Comparison of ENCODE assay signal across 13 mouse cellular contexts in genomic region chr17:88493551-88493950, GRCm38 (mm10). TPM values are rescaled to one million over a fixed set of nuclear protein-coding genes. Genes with fewer than 3 reads are reported as not detected.
DNase-seq lines count a peak whose midpoint lies in the region; ATAC-seq and TF ChIP-seq lines count a peak whose summit lies in the region.
"Had no signal": no experiment of that assay in that cellular context is flagged by ENCODE, and none has a peak within 500 bp of the region (broad histone marks: within the 10 kb centered on the region; RNA-seq: fewer than 3 reads in every experiment).

No protein-coding gene starts in this region.

- H3K4me3 ChIP-seq in forebrain, embryonic 12.5 days (replicated peaks) = no peak overlapping the region
- no peak overlapping the region for H3K4me3 ChIP-seq in hindbrain, embryonic 15.5 days
- peak overlapping the region; percentile 0; the same call in 1 of the 2 replicates for H3K4me3 ChIP-seq in midbrain, postnatal 0 days (ENCODE audit: low read depth, low read length)
- H3K4me3 ChIP-seq: embryonic facial prominence, embryonic 13.5 days had no signal

- 36% methylated on average over 9 of the region's 9 CpGs for WGBS in forebrain, embryonic 12.5 days
- 41% methylated on average over 9 of the region's 9 CpGs for WGBS in hindbrain, embryonic 15.5 days
- WGBS in midbrain, postnatal 0 days = 32% methylated on average over 9 of the region's 9 CpGs

- TF ChIP-seq CTCF in brain, embryonic 14.5 days (IDR thresholded peaks at IDR 0.05; ENCODE audit: borderline replicate concordance, extremely low read depth, insufficient read depth, insufficient read length) = no peak
- no peak for TF ChIP-seq CTCF in midbrain, postnatal 0 days (IDR thresholded peaks at IDR 0.05)

- DNase-seq in brain, embryonic 14.5 days (ENCODE audit: low read depth) = peak; percentile 78
- DNase-seq in midbrain, postnatal 0 days (ENCODE audit: low spot score) = no peak
- DNase-seq in layer of hippocampus, postnatal 25 days (ENCODE audit: extremely low spot score in 1 of 2, low spot score in 1 of 2) = no peak
- no peak for DNase-seq in frontal cortex, postnatal 14 days (ENCODE audit: low spot score in 2 of 2)
- DNase-seq in lung, postnatal 25 days (ENCODE audit: low spot score) = no peak
- DNase-seq: kidney, adult 8-10 months; thymus, postnatal 36 days had no signal

- H3K4me2 ChIP-seq in forebrain, embryonic 12.5 days = peak overlapping the region; percentile 39
- H3K4me2 ChIP-seq in hindbrain, embryonic 15.5 days = no peak overlapping the region
- peak overlapping the region; percentile 40; the same call in 1 of the 2 replicates for H3K4me2 ChIP-seq in midbrain, postnatal 0 days (ENCODE audit: low read depth, low read length, poor library complexity, severe bottlenecking)
- H3K4me2 ChIP-seq: embryonic facial prominence, embryonic 13.5 days had no signal

- 0 out of 2 replicates have a peak, but pooled peaks cover 3% of the 10 kb centered on the region for H3K9me3 ChIP-seq in forebrain, embryonic 12.5 days
- H3K9me3 ChIP-seq in hindbrain, embryonic 15.5 days = no peaks in the 10 kb centered on the region
- H3K9me3 ChIP-seq in midbrain, postnatal 0 days (ENCODE audit: low read length) = no peaks in the 10 kb centered on the region
- H3K9me3 ChIP-seq: embryonic facial prominence, embryonic 13.5 days had no signal

- no peak for TF ChIP-seq POLR2A in brain, embryonic 14.5 days (IDR thresholded peaks at IDR 0.05; ENCODE audit: borderline replicate concordance, extremely low read depth, insufficient read depth, insufficient read length, poor library complexity, severe bottlenecking)

- no peaks in the 10 kb centered on the region for H3K27me3 ChIP-seq in forebrain, embryonic 12.5 days
- no peaks in the 10 kb centered on the region for H3K27me3 ChIP-seq in hindbrain, embryonic 15.5 days
- H3K27me3 ChIP-seq in midbrain, postnatal 0 days (ENCODE audit: insufficient read depth, low read length) = no peaks in the 10 kb centered on the region
- H3K27me3 ChIP-seq: CH12.LX; embryonic facial prominence, embryonic 13.5 days; Patski had no signal

- 0 out of 2 replicates have a peak overlapping the region, but pooled peaks have one; percentile 8 for H3K9ac ChIP-seq in forebrain, embryonic 12.5 days
- no peak overlapping the region for H3K9ac ChIP-seq in hindbrain, embryonic 15.5 days
- H3K9ac ChIP-seq in midbrain, postnatal 0 days (replicated peaks; ENCODE audit: low read length, poor library complexity, severe bottlenecking) = 0 out of 2 replicates have a peak overlapping the region, but pooled peaks have one; percentile 51
- H3K9ac ChIP-seq: embryonic facial prominence, embryonic 13.5 days had no signal

- H3K27ac ChIP-seq in forebrain, embryonic 12.5 days = peak overlapping the region; percentile 85
- peak overlapping the region; percentile 85 for H3K27ac ChIP-seq in hindbrain, embryonic 15.5 days (replicated peaks)
- peak overlapping the region; percentile 80 for H3K27ac ChIP-seq in midbrain, postnatal 0 days (ENCODE audit: low read depth, low read length)
- H3K27ac ChIP-seq: embryonic facial prominence, embryonic 13.5 days; stomach, postnatal 0 days had no signal

- H3K36me3 ChIP-seq in forebrain, embryonic 12.5 days (replicated peaks) = peaks cover 6% of the 10 kb centered on the region; the same call in 1 of the 2 replicates
- H3K36me3 ChIP-seq in hindbrain, embryonic 15.5 days = no peaks in the 10 kb centered on the region
- peaks cover 4% of the 10 kb centered on the region; the same call in 1 of the 2 replicates for H3K36me3 ChIP-seq in midbrain, postnatal 0 days (ENCODE audit: insufficient read depth, low read length)

- peaks cover 19% of the 10 kb centered on the region for H3K4me1 ChIP-seq in forebrain, embryonic 12.5 days
- peaks cover 20% of the 10 kb centered on the region for H3K4me1 ChIP-seq in hindbrain, embryonic 15.5 days (replicated peaks)
- peaks cover 5% of the 10 kb centered on the region for H3K4me1 ChIP-seq in midbrain, postnatal 0 days (ENCODE audit: insufficient read depth, low read length)

- peak; percentile 31 for ATAC-seq in forebrain, embryonic 12.5 days (ENCODE audit: low FRiP score)
- ATAC-seq in hindbrain, embryonic 15.5 days (ENCODE audit: low FRiP score, low read depth) = no peak
- no peak for ATAC-seq in midbrain, postnatal 0 days (ENCODE audit: low FRiP score)
- ATAC-seq: Patski had no signal

RNA-seq across cellular contexts. Expression of gene Ppp1r21, which starts 36.4 kb away (rescaled TPM):
- polyA plus RNA-seq in brain, embryonic 14.5 days (2012; rRNA removed) = 60.3 and 76.5 TPM in 2 replicates
- polyA plus RNA-seq in forebrain, embryonic 12.5 days (2016; fragmentation: Nextera tagmentation; extraction: Ambion mirVana) = 20.8 and 22.0 TPM in 2 replicates
- polyA plus RNA-seq in hindbrain, embryonic 15.5 days (2015; fragmentation: Nextera tagmentation; extraction: Ambion mirVana) = 38.8 and 41.1 TPM in 2 replicates
- 44.1 and 68.7 TPM in 2 replicates for total RNA-seq in midbrain, postnatal 0 days (2014; rRNA removed)
- 36.6 and 36.7 TPM in 2 replicates for polyA plus RNA-seq in midbrain, postnatal 0 days (2015; fragmentation: Nextera tagmentation; extraction: Ambion mirVana)
- total RNA-seq in layer of hippocampus, postnatal 25 days (2021) = 10 to 100 TPM; 81.8 to 84.9 TPM

RNA-seq across cellular contexts. Expression of gene Foxn2, which starts 53.0 kb away (rescaled TPM):
- 4.8 and 6.7 TPM in 2 replicates for polyA plus RNA-seq in brain, embryonic 14.5 days (2012; rRNA removed)
- 13.4 and 14.9 TPM in 2 replicates for polyA plus RNA-seq in forebrain, embryonic 12.5 days (2016; fragmentation: Nextera tagmentation; extraction: Ambion mirVana)
- 8.5 TPM in 2 replicates for polyA plus RNA-seq in hindbrain, embryonic 15.5 days (2015; fragmentation: Nextera tagmentation; extraction: Ambion mirVana)
- total RNA-seq in midbrain, postnatal 0 days (2014; rRNA removed) = 7.7 and 12.7 TPM in 2 replicates
- 4.5 and 5.3 TPM in 2 replicates for polyA plus RNA-seq in midbrain, postnatal 0 days (2015; fragmentation: Nextera tagmentation; extraction: Ambion mirVana)
- 10 to 100 TPM; 21.9 to 22.0 TPM for total RNA-seq in layer of hippocampus, postnatal 25 days (2021)
